Mouse (Mus musculus): Measurements from ENCODE around the gene Mpst.

The Mpst gene

GRCm38 (mm10) chr15:78457193-78457592, 51.0 kb downstream of the Mpst start:
- Histone ChIP-seq H3K36me3 (ENCODE audit: insufficient read depth, low read length) (no peaks in the 10 kb centered on the region), H3K4me3 (replicated peaks; ENCODE audit: low read length) (no peak overlapping the region), H3K27me3 (ENCODE audit: insufficient read depth, low read length) (peaks cover 5% of the 10 kb centered on the region; the same call in 1 of the 2 replicates), H3K4me1 (replicated peaks; ENCODE audit: low read depth, low read length) (peaks cover 7% of the 10 kb centered on the region), H3K9me3 (ENCODE audit: low read length) (peaks cover 12% of the 10 kb centered on the region)
- TF ChIP-seq CTCF (conservative IDR thresholded peaks at IDR 0.05; ENCODE audit: low read length): no peak
- no peak for TF ChIP-seq POU5F1 (IDR thresholded peaks at IDR 0.05; ENCODE audit: borderline replicate concordance, low read length)
- TF ChIP-seq NANOG (IDR thresholded peaks at IDR 0.05; ENCODE audit: borderline replicate concordance, low read length): no peak

DNA sequence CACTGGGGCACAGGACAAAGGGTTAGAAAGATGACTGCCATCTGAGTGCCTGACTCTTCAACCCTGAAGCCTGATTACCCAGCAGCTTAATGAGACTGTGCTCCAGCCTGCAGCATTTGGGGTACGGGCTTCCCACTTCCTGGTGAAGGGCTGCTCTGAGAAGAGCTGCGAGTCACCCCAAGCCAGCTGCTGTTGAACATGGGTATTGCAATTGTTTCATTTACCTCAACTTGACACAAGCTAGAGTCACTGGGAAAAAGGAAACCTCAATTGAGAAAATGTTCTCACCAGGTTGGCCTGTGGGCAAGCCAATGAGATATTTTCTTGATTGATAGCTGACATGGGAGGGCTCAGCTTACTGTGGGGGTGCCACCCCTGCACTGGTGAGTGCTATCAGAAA, 56.8 kb downstream of the Mpst start:
- peaks cover 16% of the 10 kb centered on the region; the same call in 1 of the 2 replicates for H3K27me3 ChIP-seq (ENCODE audit: insufficient read depth, low read length)
- H3K4me3 ChIP-seq (replicated peaks; ENCODE audit: low read length): no peak overlapping the region
- TF ChIP-seq NANOG (IDR thresholded peaks at IDR 0.05; ENCODE audit: borderline replicate concordance, low read length): no peak
- TF ChIP-seq POU5F1 (IDR thresholded peaks at IDR 0.05; ENCODE audit: borderline replicate concordance, low read length): no peak
- TF ChIP-seq CTCF (conservative IDR thresholded peaks at IDR 0.05; ENCODE audit: low read length): no peak
- peaks cover 21% of the 10 kb centered on the region for H3K9me3 ChIP-seq (ENCODE audit: low read length)
- H3K4me1 ChIP-seq (replicated peaks; ENCODE audit: low read depth, low read length): no peaks in the 10 kb centered on the region
- no peaks in the 10 kb centered on the region for H3K36me3 ChIP-seq (ENCODE audit: insufficient read depth, low read length)

Measured in E14TG2a.4 (cell line).